Mouse (Mus musculus) ovary, postnatal 14 days (tissue): ENCODE data around the gene Traf1.

Experiments used
- DNase-seq: peaks from one replicate; pipeline ENCODE4 v3.0.0; 2022; ENCODE audit warnings: low spot score

Gene Traf1

DNA sequence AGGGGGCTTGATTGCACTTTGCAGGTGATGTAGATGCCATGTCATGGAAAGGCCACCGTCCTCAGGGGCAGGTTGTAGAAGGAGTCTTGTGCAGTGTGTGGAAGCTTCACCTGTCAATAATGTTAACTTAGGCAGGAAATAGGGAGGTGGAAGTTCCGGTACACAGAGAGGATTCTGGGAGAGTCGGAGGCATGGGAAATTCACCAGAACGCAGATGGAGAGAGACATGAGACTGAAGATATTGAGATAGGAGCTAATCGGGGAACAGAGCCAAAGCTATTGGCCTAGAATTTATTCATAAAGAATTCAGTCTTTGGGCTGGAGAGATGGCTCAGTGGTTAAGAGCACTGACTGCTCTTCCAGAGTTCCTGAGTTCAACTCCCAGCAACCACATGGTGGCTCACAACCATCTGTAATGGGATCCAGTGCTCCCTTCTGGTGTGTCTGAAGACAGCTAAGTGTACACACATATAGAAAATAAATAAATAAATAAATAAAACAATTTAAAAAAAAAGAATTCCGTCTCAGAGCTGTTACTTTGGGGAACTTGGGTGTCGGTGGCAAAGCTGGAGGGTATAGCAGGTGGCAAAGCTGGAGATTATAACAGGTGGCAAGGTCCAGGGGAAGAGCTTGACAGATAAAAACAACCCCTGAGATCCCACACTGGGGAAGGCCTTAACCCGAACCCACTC is 4.8 kb upstream of the Traf1 start:
- DNase-seq: no peak

DNA sequence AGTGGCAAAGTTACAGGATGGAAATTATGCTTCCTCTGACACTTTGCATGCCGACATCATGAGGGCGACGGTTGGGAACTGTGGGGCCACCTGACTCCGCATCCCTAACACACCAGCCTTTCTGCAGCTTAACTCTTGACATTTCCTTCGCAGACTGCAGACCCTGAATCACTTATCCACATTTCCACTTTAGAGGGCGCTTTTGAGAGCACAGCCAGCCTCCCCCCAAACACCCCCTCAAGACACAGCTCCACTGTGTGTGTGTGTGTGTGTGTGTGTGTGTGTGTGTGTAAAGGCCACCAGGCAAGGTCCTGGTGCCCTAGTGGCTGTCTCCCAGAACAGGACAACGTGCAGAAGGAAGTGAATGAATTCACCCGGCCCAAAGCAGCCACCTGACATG is 4.2 kb upstream of the Traf1 start:
- DNase-seq: no peak

DNA sequence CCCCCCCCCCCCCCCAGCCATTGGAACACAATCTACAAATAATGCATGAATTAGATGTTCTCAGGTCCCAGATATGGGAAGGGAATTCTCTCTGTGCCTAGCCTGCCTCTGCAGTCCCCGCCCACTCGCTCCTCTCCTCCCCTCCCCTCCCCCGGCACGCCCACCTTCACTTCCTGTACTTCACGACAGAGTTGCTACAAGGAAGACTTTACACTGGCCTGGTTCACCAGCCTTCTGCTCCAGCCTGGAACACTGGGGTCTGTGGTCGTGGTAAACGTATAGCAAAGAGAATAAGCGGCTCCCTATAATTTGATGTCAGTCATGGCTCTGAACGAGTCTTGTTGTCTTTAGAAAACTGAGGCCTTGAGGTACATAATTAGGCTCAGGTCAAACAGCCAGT is 3.7 kb upstream of the Traf1 start:
- DNase-seq: no peak

DNA sequence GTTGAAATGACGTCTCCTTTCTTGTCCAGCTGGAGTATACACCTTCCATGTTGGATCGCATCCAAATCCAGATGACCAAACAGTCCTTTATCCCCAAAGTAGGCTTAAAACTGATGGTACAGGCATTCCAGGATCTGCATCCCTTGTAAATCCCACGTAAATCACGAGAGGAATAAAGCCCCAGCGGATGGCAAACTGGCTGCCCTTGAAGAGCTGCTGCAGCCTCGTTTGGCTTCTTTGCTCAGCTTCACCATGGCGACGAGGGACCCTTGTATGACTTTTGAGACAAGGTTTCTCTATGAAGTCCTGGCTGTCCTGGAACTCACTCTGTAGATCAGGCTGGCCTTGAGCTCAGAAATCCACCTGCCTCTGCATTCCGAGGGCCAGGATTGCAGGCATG is 3.1 kb upstream of the Traf1 start:
- no peak for DNase-seq

DNA sequence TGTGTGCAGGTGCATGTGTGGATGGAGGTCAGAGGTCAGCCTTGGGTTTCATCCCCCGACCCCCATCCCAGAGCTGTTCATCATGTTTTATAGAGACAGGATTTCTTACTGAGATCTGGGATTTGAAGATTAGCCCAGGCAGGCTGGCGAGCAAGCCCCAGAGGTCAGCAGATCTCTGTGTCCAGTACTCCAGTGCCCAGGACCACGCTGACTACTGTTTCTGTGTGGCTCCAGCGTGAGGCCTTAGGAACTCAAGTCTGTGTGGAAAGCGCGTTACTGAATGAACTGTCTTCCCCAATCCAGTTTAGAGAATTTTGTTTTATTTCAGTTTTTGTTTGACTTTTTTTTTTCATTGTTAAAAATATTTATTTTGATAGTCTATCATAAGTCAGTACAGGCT is 2.7 kb upstream of the Traf1 start:
- no peak for DNase-seq

DNA sequence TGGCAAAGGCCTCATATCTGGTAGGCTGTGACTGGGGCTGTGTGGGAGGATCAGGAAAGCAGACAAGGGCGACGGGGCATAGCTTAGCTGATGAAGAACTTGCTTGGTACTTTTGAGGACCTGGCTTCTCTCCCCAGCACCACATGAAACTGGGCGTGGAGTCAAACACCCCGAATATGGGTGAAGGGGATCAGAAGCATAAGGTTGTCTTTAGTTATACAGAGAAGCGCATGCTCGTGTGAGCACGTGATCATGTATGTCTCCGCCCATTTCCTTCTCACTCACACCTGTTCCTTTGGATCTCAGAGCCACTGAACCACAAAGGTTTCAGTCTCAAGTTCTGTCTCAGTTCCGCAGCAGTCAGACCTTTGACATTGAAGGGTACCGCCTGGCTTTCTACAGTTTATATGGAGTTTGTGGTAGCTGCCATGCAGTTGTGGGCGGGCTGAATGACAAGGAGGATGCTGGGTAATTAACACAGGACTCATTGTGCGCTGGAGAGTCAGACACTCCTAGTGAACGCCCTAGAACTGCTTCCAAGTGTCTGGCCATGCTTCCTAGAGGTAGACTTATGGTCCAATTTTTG is 1.9 kb upstream of the Traf1 start:
- DNase-seq: no peak

DNA sequence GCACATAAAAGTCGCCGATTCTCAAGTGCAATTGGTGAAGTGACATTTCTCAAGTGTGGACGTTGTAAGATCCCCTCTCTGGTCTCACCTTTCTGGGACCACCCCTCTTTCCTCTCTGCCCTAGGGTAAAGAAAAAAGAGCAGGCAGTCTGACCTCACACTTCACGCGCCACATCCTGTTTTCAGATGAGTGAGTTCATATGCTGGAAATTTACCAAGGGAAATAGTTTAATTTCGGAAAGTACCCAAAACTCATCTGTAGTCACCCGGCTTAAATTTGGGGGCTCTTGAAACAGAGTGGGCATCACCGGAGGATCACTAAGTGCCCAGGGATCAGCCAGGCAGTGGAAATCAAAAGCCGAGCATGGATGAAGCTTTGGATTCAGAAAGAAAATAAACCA is 1.3 kb upstream of the Traf1 start:
- no peak for DNase-seq

DNA sequence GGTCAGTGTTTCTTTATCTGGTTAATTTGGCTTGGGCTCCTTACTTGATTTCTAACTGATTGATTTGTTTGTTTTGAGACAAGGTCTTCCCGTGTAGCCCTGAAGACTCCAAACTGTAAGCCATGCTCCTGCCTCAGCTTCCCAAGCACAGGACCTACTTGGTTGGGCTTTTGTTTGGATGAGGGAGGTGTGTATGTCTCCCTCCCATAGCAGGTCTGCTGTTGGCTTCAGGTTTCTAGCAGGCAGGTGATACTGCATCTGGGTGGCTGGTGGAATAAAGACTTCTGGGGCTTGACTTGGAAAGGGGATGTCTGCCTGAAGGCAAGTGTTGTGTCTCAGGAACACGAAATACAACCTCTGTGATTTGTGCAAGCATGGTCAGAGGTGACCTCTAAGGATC is 639 bp upstream of the Traf1 start:
- DNase-seq: no peak

DNA sequence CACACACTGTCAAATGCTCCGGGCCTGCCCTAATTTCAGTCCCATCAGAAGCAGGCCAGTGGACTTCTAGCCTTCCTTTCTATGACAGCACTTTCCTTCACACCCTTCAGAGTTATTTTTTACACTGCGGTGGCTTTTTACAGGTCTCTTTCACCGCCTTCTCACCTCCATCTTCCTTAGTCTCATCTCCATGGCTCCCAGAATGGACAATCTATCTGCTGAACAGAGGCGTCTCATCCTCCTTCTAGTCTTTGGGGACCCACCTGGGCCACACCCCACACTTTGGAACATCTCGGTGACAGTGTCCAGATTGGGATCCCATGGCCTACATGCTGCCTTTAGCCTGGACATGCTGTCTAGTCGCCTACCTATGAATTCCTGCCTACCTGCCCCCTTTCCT is 606 bp downstream of the Traf1 start:
- no peak for DNase-seq

DNA sequence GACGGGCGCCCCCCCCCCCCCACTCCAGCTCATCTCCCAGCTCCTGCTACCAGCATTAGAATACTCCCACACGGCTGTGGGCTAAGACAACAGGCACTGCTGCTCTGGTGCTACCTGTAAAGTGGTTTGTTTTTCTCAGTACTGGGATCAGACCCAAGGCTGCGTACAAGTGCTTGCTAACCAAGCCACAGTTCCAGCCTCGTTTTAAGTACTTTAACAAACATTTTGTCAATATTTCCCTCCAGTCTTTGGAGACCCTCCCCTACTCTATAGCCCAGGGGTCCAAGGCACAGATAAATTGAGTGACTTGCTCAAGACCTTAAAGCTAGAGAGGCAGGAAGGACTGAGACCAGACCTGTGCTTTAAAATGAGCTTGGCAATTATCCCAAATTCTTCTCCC is 1.1 kb downstream of the Traf1 start:
- DNase-seq: no peak

DNA sequence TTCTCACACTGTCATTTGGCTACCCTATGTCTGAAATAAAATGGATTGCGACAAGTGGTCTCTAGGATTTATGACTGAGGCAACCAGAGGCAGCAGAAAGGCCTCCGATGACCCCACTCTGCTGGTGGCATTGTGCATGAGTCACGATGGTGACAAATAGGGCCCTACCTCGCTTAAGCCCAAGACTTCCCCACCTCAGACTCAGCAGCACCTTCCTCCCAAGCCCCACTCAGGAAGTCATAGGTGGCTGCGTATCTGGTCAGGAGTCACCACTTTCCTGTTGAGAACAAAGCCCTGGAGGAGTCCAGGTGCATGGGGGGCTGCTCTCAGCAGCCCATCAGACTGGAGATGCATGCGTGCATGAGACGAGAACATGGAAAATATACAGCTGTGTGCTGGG is 3.0 kb downstream of the Traf1 start:
- DNase-seq: no peak

DNA sequence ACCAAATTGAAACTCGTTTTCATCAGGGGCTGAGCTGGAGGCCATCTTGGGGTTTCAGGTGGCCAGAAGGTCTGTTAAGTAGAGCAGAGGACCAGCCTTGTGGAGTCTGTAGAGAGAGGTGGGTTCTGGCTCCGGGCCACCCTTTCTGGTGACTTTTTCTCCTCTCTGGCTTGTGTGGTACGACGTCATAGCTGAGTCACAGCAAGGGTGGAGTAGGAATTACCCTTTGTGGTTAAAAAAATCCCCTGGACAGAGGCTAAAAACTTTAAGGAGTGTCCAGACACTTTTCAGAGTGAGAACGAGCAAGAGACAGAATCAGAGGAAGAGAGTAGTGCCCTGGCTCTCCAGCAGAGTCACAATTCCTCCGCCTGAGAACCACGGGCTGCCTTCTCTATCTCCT is 3.5 kb downstream of the Traf1 start:
- DNase-seq: no peak

DNA sequence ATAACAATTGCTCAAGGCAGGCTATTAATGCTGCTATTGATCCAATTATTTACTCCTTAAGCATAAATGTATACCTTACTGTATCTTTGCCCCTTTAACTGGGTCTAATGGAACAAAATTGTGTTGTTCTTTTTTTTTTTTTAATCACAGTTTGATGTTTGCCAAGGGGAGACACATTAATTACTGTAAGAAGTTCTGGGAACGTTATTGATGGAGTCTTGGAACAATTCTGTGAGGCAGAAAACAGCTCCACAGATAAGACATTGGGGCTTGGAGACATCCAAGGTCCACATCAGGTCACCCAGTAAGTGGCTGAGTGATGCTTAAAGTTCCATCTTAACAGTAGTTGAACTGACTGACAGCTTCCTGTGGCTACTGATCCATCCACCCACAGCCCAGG is 4.2 kb downstream of the Traf1 start:
- DNase-seq: no peak

DNA sequence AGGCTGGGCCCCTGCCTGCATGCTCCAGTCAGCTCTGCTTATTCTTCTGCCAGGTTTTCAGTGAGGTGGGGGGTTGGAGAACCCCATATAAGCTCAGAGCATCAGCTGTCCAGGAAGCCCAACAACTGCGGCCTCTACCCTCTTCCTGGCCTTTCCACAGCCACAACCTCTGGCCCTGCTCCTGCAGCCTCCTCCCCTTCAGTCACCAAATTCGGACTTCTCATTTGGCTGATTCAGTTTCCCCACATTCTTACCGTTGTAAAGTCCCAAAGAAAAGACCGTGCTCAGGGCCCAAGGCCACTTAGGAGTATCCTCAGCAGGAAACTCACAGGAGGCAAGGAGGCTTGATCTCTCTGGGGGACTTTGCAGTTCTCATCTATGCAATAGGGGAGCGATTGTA is 4.6 kb downstream of the Traf1 start:
- DNase-seq: no peak

DNA sequence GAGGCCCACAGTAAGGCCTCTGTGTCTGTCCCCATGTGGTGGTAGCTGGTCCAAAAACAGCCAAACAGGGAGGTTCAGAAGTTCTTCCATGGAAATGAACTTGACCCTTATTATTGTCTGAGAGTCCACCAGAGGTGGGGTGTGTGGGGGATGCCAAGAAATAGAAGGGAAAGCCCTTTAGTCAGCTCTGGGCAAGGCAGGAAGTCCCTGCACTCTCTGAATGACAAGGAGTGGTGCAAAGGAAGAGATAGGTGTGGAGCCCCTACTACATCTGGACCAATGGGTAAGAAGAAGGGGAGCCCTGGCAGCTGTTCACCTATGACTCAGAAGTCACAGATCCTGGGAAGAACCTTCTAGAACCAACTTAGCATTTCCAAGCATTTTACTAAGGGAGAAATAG is 7.2 kb downstream of the Traf1 start:
- DNase-seq: no peak

DNA sequence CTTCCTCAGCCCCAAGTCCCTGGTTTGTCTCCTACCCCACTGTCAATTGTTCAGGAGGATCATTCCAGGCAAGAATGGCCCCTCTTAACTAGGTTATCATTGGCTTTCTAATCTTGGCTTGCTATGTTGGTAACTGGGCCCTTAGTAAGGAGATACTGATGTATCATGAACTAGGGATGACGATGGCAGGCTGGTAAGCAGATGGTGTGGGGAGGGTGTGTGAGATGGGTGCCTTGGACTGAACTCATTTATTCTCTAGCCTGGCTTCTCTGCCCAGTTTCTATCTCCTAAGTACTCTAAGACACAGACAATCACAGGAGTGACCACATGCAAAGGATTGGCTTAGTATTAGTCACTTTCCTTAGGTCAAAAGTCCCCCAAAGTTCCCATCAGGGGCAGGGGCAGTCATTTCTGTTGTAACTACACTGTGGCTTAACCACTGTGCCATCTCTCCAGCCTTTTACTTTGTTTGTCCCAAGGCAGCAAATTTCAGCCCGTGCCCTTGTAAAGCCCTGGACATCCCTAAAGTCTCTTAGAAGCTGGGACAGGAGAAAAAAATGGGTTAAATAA is 7.9 kb downstream of the Traf1 start:
- no peak for DNase-seq

DNA sequence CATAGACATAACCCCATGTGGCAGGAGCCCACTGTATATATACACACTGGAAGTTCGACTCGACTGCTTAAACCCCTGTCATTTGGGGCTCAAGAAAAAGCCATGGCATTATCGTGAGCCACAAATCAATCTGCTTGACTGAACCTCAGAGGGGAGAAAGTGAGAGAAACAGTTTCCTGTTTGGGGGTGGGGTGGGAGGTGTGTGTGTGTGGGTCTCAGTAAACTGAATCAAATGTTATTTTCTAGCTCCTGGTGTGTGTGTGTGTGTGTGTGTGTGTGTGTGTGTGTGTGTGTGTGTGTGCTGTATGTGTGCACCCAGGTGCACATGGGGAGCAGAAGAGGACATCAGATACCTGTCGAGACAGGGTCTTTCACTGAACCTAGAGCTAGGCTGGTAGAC is 8.6 kb downstream of the Traf1 start:
- DNase-seq: no peak

DNA sequence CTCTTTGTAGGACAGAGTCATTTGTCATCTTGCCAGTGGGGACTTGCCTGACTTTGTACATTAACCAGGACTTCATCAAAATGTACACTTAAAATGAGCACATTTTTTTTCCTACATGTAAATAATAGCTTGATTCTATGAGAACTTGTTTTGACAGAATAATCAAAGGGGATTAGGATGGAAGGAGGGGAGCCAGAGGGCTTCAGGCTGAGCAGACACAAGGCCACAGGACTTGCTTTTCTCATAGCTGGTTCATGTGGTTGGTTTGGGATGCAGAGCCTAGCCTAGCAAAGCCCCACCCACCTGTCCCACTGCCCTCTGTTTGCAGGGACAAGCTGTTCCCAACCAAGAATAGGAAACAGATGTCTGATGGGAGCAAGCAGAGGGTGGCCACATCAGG is 10.1 kb downstream of the Traf1 start:
- DNase-seq: no peak

DNA sequence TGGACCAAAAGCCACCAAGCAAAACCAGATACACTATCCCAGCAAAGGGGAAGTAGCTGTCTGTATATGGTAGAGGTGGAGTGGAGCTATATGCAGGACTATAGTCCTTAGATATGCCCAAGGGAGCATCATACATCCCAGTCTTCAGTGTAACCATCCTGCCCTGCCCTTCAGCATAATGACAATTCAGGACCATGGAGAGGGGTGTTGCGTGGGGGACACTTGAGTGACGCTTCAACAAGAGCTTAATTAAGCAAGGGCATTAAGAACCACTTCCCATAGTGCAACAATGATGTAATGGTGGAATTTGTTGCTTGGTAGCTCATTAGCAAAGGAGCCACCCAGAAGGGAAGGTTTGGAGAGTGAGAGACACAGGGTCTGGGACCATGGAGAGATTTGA is 12.9 kb downstream of the Traf1 start:
- DNase-seq: no peak

DNA sequence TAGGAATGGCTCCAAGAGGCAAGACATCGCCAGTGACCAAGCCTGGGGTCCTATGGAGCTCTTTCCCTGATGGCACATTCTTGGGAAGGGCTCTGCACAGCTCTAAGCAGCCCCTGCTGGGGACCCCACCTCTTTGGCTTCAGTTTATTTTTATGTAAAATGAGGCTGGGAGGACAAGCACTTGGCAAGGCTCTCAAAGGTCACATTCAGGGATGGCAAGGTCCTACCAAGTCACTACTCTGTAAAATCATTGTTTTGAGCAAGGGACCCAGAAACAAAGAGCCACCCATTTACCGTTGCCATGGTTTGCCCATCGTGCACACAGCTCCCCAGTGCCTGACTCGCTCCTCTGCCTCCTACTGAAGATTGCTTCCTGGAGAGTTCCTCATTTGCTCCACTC is 15.5 kb downstream of the Traf1 start:
- DNase-seq: no peak

DNA sequence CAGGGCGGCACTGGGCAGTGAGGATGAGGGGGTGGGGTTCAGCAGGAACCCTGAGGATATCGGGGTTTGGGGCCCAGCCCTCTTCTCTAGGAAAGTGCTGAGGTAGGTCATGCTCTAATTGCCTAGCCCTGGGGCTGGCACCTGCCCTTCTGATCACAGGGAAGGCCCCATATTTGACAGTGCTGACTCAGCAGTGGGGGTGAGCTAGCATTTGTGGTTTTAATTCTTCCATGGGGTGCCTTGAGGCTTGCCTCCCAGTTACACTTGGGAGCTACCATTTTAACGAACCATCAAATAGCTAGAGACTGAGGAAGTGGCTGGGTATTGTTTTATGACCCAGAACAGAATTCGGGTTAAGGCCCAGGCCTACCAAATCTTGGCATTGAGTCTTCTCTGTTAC is 16.0 kb downstream of the Traf1 start:
- DNase-seq: no peak

DNA sequence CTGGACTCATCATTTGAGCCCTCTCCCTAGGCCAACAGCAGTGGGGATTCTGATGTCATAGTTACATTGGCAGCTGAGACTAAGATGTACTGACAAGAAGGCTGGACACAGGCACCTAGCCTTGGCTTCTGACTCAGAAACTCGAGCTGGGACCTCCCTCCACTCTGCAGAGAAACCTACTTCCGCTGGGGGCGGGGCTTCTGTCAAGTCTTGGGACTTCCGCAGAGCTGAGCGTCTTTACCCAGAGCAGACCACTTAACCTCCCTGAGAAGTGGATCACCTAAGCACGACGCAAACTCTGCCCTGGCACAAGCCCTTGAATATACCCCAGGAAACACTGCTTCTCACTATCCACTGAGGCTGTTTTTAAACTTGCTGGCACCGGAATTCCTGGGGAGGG is 16.8 kb downstream of the Traf1 start:
- no peak for DNase-seq

DNA sequence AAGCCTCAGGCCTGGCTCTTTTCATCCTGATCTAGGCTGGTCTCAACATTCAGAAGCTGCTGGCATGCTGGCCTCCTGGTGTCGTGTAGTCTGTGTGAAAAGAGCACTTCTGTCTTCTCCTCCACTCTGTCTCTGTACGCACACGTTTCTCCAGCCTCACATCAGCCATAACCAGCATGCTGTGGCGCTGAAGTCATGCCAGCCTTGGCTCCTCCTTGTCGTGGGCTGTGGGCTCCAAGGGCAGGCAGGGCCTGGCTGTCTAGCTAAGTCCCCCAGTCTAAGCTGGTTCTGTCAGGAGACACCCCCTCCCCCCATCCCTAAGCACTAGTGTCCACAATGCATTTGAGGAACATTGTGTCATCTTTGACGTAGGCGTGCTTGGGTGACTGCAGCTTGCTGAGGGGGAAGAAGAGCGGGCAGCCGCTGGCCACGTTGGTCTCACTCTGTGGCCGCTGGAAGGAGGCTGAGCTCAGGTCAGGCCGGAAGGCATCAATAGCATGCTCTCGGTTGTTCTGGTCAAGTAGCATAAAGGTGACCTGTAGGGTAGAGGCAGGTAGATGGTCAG is 17.9 kb downstream of the Traf1 start:
- no peak for DNase-seq
